11 mouse cellular contexts compared by ENCODE assay signal in genomic region chr19:8981450-8982168, GRCm38 (mm10). TPM values are rescaled to one million over a fixed set of nuclear protein-coding genes. Genes with fewer than 3 reads are reported as not detected.
DNase-seq lines count a peak whose midpoint lies in the region; ATAC-seq and TF ChIP-seq lines count a peak whose summit lies in the region.
"Had no signal": no experiment of that assay in that cellular context is flagged by ENCODE, and none has a peak within 500 bp of the region (broad histone marks: within the 10 kb centered on the region; RNA-seq: fewer than 3 reads in every experiment).

No protein-coding gene starts in this region.

- peak; percentile 48 to 55 for DNase-seq in cerebellum, postnatal 10 days
- no peak for DNase-seq in cerebellum, adult 2 months
- DNase-seq in liver, embryonic 14.5 days (ENCODE audit: low read depth in 3 of 3, low spot score in 3 of 3), result no peak
- DNase-seq in liver, embryonic 11.5 days (ENCODE audit: low spot score), result no peak
- peak; percentile 84 for DNase-seq in brain, embryonic 14.5 days (ENCODE audit: low read depth)
- DNase-seq in frontal cortex, adult 2 months (ENCODE audit: extremely low spot score in 1 of 2, low spot score in 1 of 2), result no peak
- no peak for DNase-seq in urinary bladder, adult 18-20 months (ENCODE audit: low spot score in 2 of 2)
- DNase-seq: cerebellum, adult 11-12 months had no signal

- no peak for TF ChIP-seq POLR2A in cerebellum, adult 2 months (IDR thresholded peaks at IDR 0.05; ENCODE audit: borderline replicate concordance, insufficient read depth, low read length)
- TF ChIP-seq POLR2A in brain, embryonic 14.5 days (IDR thresholded peaks at IDR 0.05; ENCODE audit: borderline replicate concordance, extremely low read depth, insufficient read depth, insufficient read length, poor library complexity, severe bottlenecking), result no peak

- H3K4me1 ChIP-seq in cerebellum, adult 2 months (ENCODE audit: control insufficient read depth, insufficient read depth, low read length), result no peaks in the 10 kb centered on the region; the same call in 1 of the 2 replicates
- H3K4me1 ChIP-seq in liver, embryonic 14.5 days (replicated peaks; ENCODE audit: control insufficient read depth in 2 of 2, insufficient read depth in 2 of 2, low read length in 1 of 2), result peaks cover 0 to 16% of the 10 kb centered on the region in 2 experiments; a peak in 2 of 4 replicates
- peaks cover 23% of the 10 kb centered on the region for H3K4me1 ChIP-seq in liver, embryonic 11.5 days (replicated peaks; ENCODE audit: control insufficient read depth, insufficient read depth, low read length)
- peaks cover 49% of the 10 kb centered on the region for H3K4me1 ChIP-seq in limb, embryonic 15.5 days

- no peak overlapping the region for H3K27ac ChIP-seq in cerebellum, adult 2 months (ENCODE audit: insufficient read depth, low read length)
- no peak overlapping the region for H3K27ac ChIP-seq in liver, embryonic 14.5 days
- no peak overlapping the region for H3K27ac ChIP-seq in liver, embryonic 11.5 days (ENCODE audit: low read depth, low read length)
- peak overlapping the region; percentile 75; the same call in 1 of the 2 replicates for H3K27ac ChIP-seq in limb, embryonic 15.5 days
- H3K27ac ChIP-seq: limb, embryonic 13.5 days; neural tube, embryonic 12.5 days had no signal

- peak; percentile 11; the same call in 1 of the 2 replicates for ATAC-seq in liver, embryonic 14.5 days (ENCODE audit: insufficient read depth)
- ATAC-seq in liver, embryonic 11.5 days (replicated peaks; ENCODE audit: low FRiP score), result no peak
- no peak; the same call in 1 of the 2 replicates for ATAC-seq in limb, embryonic 15.5 days (ENCODE audit: insufficient number of reproducible peaks, low FRiP score, low TSS enrichment, low read depth)

- no peak overlapping the region for H3K4me3 ChIP-seq in cerebellum, adult 2 months (replicated peaks; ENCODE audit: insufficient read depth, low read depth, low read length)
- no peak overlapping the region for H3K4me3 ChIP-seq in liver, embryonic 14.5 days (ENCODE audit: insufficient read depth in 1 of 2, low read depth in 2 of 2, low read length in 2 of 2)
- H3K4me3 ChIP-seq in liver, embryonic 11.5 days (ENCODE audit: low read depth, low read length), result no peak overlapping the region
- no peak overlapping the region for H3K4me3 ChIP-seq in limb, embryonic 15.5 days
- H3K4me3 ChIP-seq: limb, embryonic 13.5 days; neural tube, embryonic 12.5 days had no signal

- WGBS in cerebellum, adult 2 months, result 43% methylated on average over 2 of the region's 2 CpGs
- 53% methylated on average over 2 of the region's 2 CpGs for WGBS in liver, embryonic 14.5 days (ENCODE audit: insufficient replicate concordance)
- WGBS in liver, embryonic 11.5 days, result 65% methylated on average over 2 of the region's 2 CpGs
- 69% methylated on average over 2 of the region's 2 CpGs for WGBS in limb, embryonic 15.5 days

- no peaks in the 10 kb centered on the region for H3K27me3 ChIP-seq in cerebellum, adult 2 months (ENCODE audit: control insufficient read depth, insufficient read depth, low read length)
- H3K27me3 ChIP-seq in liver, embryonic 14.5 days (ENCODE audit: control insufficient read depth, insufficient read depth, low read length), result no peaks in the 10 kb centered on the region; the same call in none of the 2 replicates
- H3K27me3 ChIP-seq in liver, embryonic 11.5 days (replicated peaks; ENCODE audit: control insufficient read depth, insufficient read depth, low read length), result no peaks in the 10 kb centered on the region
- H3K27me3 ChIP-seq in limb, embryonic 15.5 days, result no peaks in the 10 kb centered on the region
- H3K27me3 ChIP-seq: limb, embryonic 13.5 days; neural tube, embryonic 12.5 days had no signal

- peaks cover 31% of the 10 kb centered on the region for H3K36me3 ChIP-seq in liver, embryonic 14.5 days (replicated peaks; ENCODE audit: control insufficient read depth, insufficient read depth, low read depth)
- H3K36me3 ChIP-seq in liver, embryonic 11.5 days (ENCODE audit: control insufficient read depth, insufficient read depth, low read length), result peaks cover 33% of the 10 kb centered on the region
- peaks cover 42% of the 10 kb centered on the region for H3K36me3 ChIP-seq in limb, embryonic 15.5 days

- H3K9ac ChIP-seq in liver, embryonic 14.5 days (replicated peaks), result no peak overlapping the region
- H3K9ac ChIP-seq in liver, embryonic 11.5 days (ENCODE audit: low read depth, low read length), result no peak overlapping the region
- H3K9ac ChIP-seq in limb, embryonic 15.5 days, result no peak overlapping the region
- H3K9ac ChIP-seq: limb, embryonic 13.5 days; neural tube, embryonic 12.5 days had no signal

- no peak for TF ChIP-seq CTCF in cerebellum, adult 2 months (IDR thresholded peaks at IDR 0.05; ENCODE audit: borderline replicate concordance, insufficient read depth, low read depth, low read length)
- TF ChIP-seq CTCF in liver, embryonic 14.5 days (IDR thresholded peaks at IDR 0.05; ENCODE audit: low read depth), result no peak
- no peak for TF ChIP-seq CTCF in brain, embryonic 14.5 days (IDR thresholded peaks at IDR 0.05; ENCODE audit: borderline replicate concordance, extremely low read depth, insufficient read depth, insufficient read length)

- no peak overlapping the region for H3K4me2 ChIP-seq in liver, embryonic 14.5 days (ENCODE audit: low read depth)
- no peak overlapping the region for H3K4me2 ChIP-seq in liver, embryonic 11.5 days
- H3K4me2 ChIP-seq in limb, embryonic 15.5 days, result no peak overlapping the region
- H3K4me2 ChIP-seq: limb, embryonic 13.5 days; neural tube, embryonic 12.5 days had no signal

- no peak for TF ChIP-seq EP300 in liver, embryonic 14.5 days (IDR thresholded peaks at IDR 0.05; ENCODE audit: low read depth)

- H3K9me3 ChIP-seq in liver, embryonic 14.5 days (ENCODE audit: control insufficient read depth, low read length), result no peaks in the 10 kb centered on the region
- H3K9me3 ChIP-seq in liver, embryonic 11.5 days (ENCODE audit: control insufficient read depth, low read length), result no peaks in the 10 kb centered on the region
- no peaks in the 10 kb centered on the region for H3K9me3 ChIP-seq in limb, embryonic 15.5 days
- H3K9me3 ChIP-seq: limb, embryonic 13.5 days; neural tube, embryonic 12.5 days had no signal

RNA-seq across cellular contexts. Expression of gene Ahnak, which starts 7.5 kb away (rescaled TPM):
- 5.3 and 5.8 TPM in 2 replicates for polyA plus RNA-seq in cerebellum, adult 2 months (2012; rRNA removed)
- polyA plus RNA-seq in liver, embryonic 14.5 days (2012; rRNA removed), result 0.35 and 0.83 TPM in 2 replicates
- polyA plus RNA-seq in liver, embryonic 14.5 days (2014; fragmentation: Nextera tagmentation; extraction: Ambion mirVana), result 1.5 and 1.7 TPM in 2 replicates
- polyA plus RNA-seq in liver, embryonic 11.5 days (2014; fragmentation: Nextera tagmentation; extraction: Ambion mirVana), result 2.6 and 3.7 TPM in 2 replicates
- 2.5 and 6.0 TPM in 2 replicates for polyA plus RNA-seq in brain, embryonic 14.5 days (2012; rRNA removed)
- polyA plus RNA-seq in limb, embryonic 15.5 days (2015; fragmentation: Nextera tagmentation; extraction: Ambion mirVana), result 96.4 and 104 TPM in 2 replicates
- 6.8 and 7.5 TPM in 2 replicates for polyA plus RNA-seq in frontal cortex, adult 2 months (2012; rRNA removed)

RNA-seq across cellular contexts. Expression of gene Eef1g, which starts 14.8 kb away (rescaled TPM):
- polyA plus RNA-seq in cerebellum, adult 2 months (2012; rRNA removed), result 263 and 281 TPM in 2 replicates
- 120 and 178 TPM in 2 replicates for polyA plus RNA-seq in liver, embryonic 14.5 days (2012; rRNA removed)
- 183 and 201 TPM in 2 replicates for polyA plus RNA-seq in liver, embryonic 14.5 days (2014; fragmentation: Nextera tagmentation; extraction: Ambion mirVana)
- 598 and 618 TPM in 2 replicates for polyA plus RNA-seq in liver, embryonic 11.5 days (2014; fragmentation: Nextera tagmentation; extraction: Ambion mirVana)
- 371 and 527 TPM in 2 replicates for polyA plus RNA-seq in brain, embryonic 14.5 days (2012; rRNA removed)
- 467 and 482 TPM in 2 replicates for polyA plus RNA-seq in limb, embryonic 15.5 days (2015; fragmentation: Nextera tagmentation; extraction: Ambion mirVana)
- polyA plus RNA-seq in frontal cortex, adult 2 months (2012; rRNA removed), result 257 and 281 TPM in 2 replicates

RNA-seq across cellular contexts. Expression of gene Tut1, which starts 28.0 kb away (rescaled TPM):
- polyA plus RNA-seq in cerebellum, adult 2 months (2012; rRNA removed), result 20.5 and 20.8 TPM in 2 replicates
- polyA plus RNA-seq in liver, embryonic 14.5 days (2012; rRNA removed), result 9.3 and 9.5 TPM in 2 replicates
- 10.0 and 11.5 TPM in 2 replicates for polyA plus RNA-seq in liver, embryonic 14.5 days (2014; fragmentation: Nextera tagmentation; extraction: Ambion mirVana)
- polyA plus RNA-seq in liver, embryonic 11.5 days (2014; fragmentation: Nextera tagmentation; extraction: Ambion mirVana), result 42.4 and 43.2 TPM in 2 replicates
- 25.3 and 31.5 TPM in 2 replicates for polyA plus RNA-seq in brain, embryonic 14.5 days (2012; rRNA removed)
- 29.3 and 30.0 TPM in 2 replicates for polyA plus RNA-seq in limb, embryonic 15.5 days (2015; fragmentation: Nextera tagmentation; extraction: Ambion mirVana)
- 19.6 and 20.5 TPM in 2 replicates for polyA plus RNA-seq in frontal cortex, adult 2 months (2012; rRNA removed)

RNA-seq across cellular contexts. Expression of gene Mta2, which starts 39.9 kb away (rescaled TPM):
- polyA plus RNA-seq in cerebellum, adult 2 months (2012; rRNA removed), result 30.9 and 33.9 TPM in 2 replicates
- polyA plus RNA-seq in liver, embryonic 14.5 days (2012; rRNA removed), result 18.9 and 23.0 TPM in 2 replicates
- 18.5 and 22.8 TPM in 2 replicates for polyA plus RNA-seq in liver, embryonic 14.5 days (2014; fragmentation: Nextera tagmentation; extraction: Ambion mirVana)
- 75.6 and 81.1 TPM in 2 replicates for polyA plus RNA-seq in liver, embryonic 11.5 days (2014; fragmentation: Nextera tagmentation; extraction: Ambion mirVana)
- polyA plus RNA-seq in brain, embryonic 14.5 days (2012; rRNA removed), result 35.1 and 57.9 TPM in 2 replicates
- 155 and 160 TPM in 2 replicates for polyA plus RNA-seq in limb, embryonic 15.5 days (2015; fragmentation: Nextera tagmentation; extraction: Ambion mirVana)
- 27.6 and 31.0 TPM in 2 replicates for polyA plus RNA-seq in frontal cortex, adult 2 months (2012; rRNA removed)

RNA-seq across cellular contexts. Expression of gene Eml3, which starts 52.3 kb away (rescaled TPM):
- polyA plus RNA-seq in cerebellum, adult 2 months (2012; rRNA removed), result 40.2 and 45.0 TPM in 2 replicates
- polyA plus RNA-seq in liver, embryonic 14.5 days (2012; rRNA removed), result 10.9 and 11.0 TPM in 2 replicates
- polyA plus RNA-seq in liver, embryonic 14.5 days (2014; fragmentation: Nextera tagmentation; extraction: Ambion mirVana), result 5.6 and 7.8 TPM in 2 replicates
- 22.6 and 26.1 TPM in 2 replicates for polyA plus RNA-seq in liver, embryonic 11.5 days (2014; fragmentation: Nextera tagmentation; extraction: Ambion mirVana)
- 14.7 and 17.5 TPM in 2 replicates for polyA plus RNA-seq in brain, embryonic 14.5 days (2012; rRNA removed)
- 41.8 and 42.7 TPM in 2 replicates for polyA plus RNA-seq in limb, embryonic 15.5 days (2015; fragmentation: Nextera tagmentation; extraction: Ambion mirVana)
- 13.9 and 14.1 TPM in 2 replicates for polyA plus RNA-seq in frontal cortex, adult 2 months (2012; rRNA removed)

Comparison
In these comparisons a context has a peak if more than half of its experiments do, and no peak if none do; other contexts are left out.
1. DNase-seq: peak in cerebellum, postnatal 10 days (2 of 2) and brain, embryonic 14.5 days (single experiment); none in cerebellum, adult 2 months (0 of 2), liver, embryonic 14.5 days (0 of 3), liver, embryonic 11.5 days (single experiment), frontal cortex, adult 2 months (0 of 2) and urinary bladder, adult 18-20 months (0 of 2).
2. RNA of gene Ahnak, which starts 7.5 kb away (polyA plus RNA-seq): 96.4 to 104 TPM in limb, embryonic 15.5 days; 6.8 to 7.5 TPM in frontal cortex, adult 2 months, 2.5 to 6.0 TPM in brain, embryonic 14.5 days, 5.3 to 5.8 TPM in cerebellum, adult 2 months, 2.6 to 3.7 TPM in liver, embryonic 11.5 days and 0.35 to 1.7 TPM in liver, embryonic 14.5 days; every median in the first group is over 10 times any median in the second.